Mouse (Mus musculus) layer of hippocampus, adult 8-10 months (tissue): ENCODE results near the gene Ddx41. TPM values are rescaled to one million over a fixed set of nuclear protein-coding genes. Genes with fewer than 3 reads are reported as not detected.

ENCODE experiments used
- microRNA-seq, 2 experiments: library from miRNA; unstranded; fragments of <30 nt; microRNA quantifications; one replicate each; pipeline ENCODE4 v1.2.0; 2022
- total RNA-seq, 4 experiments: library from RNA; stranded (reverse); gene quantifications; 2 replicates each; pipeline ENCODE4 v1.2.4; 2022

The Ddx41 gene
- total RNA-seq, 4 experiments from 2014 or later: 54.4 to 64.1 (median 56.3) TPM

Small RNAs within 50 kb of the gene (microRNA-seq; reads per million reads assigned to microRNA genes)
- gene Mir6945: 6.1 to 7.3 reads per million in 2 experiments

Other genes with a start within 250 kb of the Ddx41 start
- 100 to 1,000 TPM; 133 to 152 (median 139) TPM for gene Prelid1, start 216.2 kb downstream of the Ddx41 start, total RNA-seq
- 10 to 100 TPM; 75.4 to 84.1 (median 80.8) TPM for gene Rab24, start 214.7 kb downstream of the Ddx41 start, total RNA-seq
- gene Mxd3, start 206.8 kb downstream of the Ddx41 start, total RNA-seq: 1 to 10 TPM in 2 of 4 experiments, under 1 TPM in 2; 0.82 to 1.5 (median 1.0) TPM
- 10 to 100 TPM; 56.6 to 72.8 (median 65.0) TPM for gene Lman2, start 173.9 kb downstream of the Ddx41 start, total RNA-seq
- 10 to 100 TPM; 86.8 to 97.9 (median 95.0) TPM for gene Rgs14, start 166.9 kb downstream of the Ddx41 start, total RNA-seq
- not detected for gene Slc34a1, start 138.5 kb downstream of the Ddx41 start, total RNA-seq
- gene Pfn3, start 121.4 kb downstream of the Ddx41 start, total RNA-seq: not detected
- gene F12, start 109.9 kb downstream of the Ddx41 start, total RNA-seq: 1 to 10 TPM in 1 of 4 experiments, under 1 TPM in 2, not detected in 1; 0.43 to 1.5 (median 0.74) TPM
- gene Grk6, start 91.6 kb downstream of the Ddx41 start, total RNA-seq: 10 to 100 TPM; 61.4 to 74.2 (median 67.5) TPM
- 10 to 100 TPM; 57.5 to 73.5 (median 60.4) TPM for gene Prr7, start 72.4 kb downstream of the Ddx41 start, total RNA-seq
- gene Dbn1, start 48.5 kb downstream of the Ddx41 start, total RNA-seq: 100 to 1,000 TPM; 295 to 399 (median 333) TPM
- gene Pdlim7, start 23.0 kb downstream of the Ddx41 start, total RNA-seq: 10 to 100 TPM; 88.7 to 99.2 (median 95.5) TPM
- gene Dok3, start 7.4 kb downstream of the Ddx41 start, total RNA-seq: 10 to 100 TPM in 2 of 4 experiments, 1 to 10 TPM in 2; 6.4 to 20.4 (median 12.1) TPM
- gene Fam193b, start 34.5 kb upstream of the Ddx41 start, total RNA-seq: 100 to 1,000 TPM in 2 of 4 experiments, 10 to 100 TPM in 2; 84.9 to 113 (median 94.5) TPM
- 100 to 1,000 TPM; 124 to 139 (median 130) TPM for gene Tmed9, start 37.1 kb upstream of the Ddx41 start, total RNA-seq
- 10 to 100 TPM; 21.5 to 28.7 (median 24.8) TPM for gene B4galt7, start 63.2 kb upstream of the Ddx41 start, total RNA-seq
- gene Caml, start 86.3 kb upstream of the Ddx41 start, total RNA-seq: 10 to 100 TPM; 41.5 to 54.7 (median 46.1) TPM
- gene Ddx46, start 98.4 kb upstream of the Ddx41 start, total RNA-seq: 10 to 100 TPM; 41.8 to 48.4 (median 46.2) TPM
- 10 to 100 TPM; 67.1 to 69.6 (median 68.9) TPM for gene B230219D22Rik, start 156.5 kb upstream of the Ddx41 start, total RNA-seq
- gene Txndc15, start 178.0 kb upstream of the Ddx41 start, total RNA-seq: 10 to 100 TPM; 68.6 to 75.2 (median 72.6) TPM
- 10 to 100 TPM; 28.8 to 41.8 (median 38.5) TPM for gene Pcbd2, start 190.7 kb upstream of the Ddx41 start, total RNA-seq
- under 1 TPM; 0.29 to 0.64 (median 0.48) TPM for gene Catsper3, start 247.9 kb upstream of the Ddx41 start, total RNA-seq